Mouse (Mus musculus) hematopoietic stem cell, adult 5-6 weeks (primary cell): ENCODE data around the gene Tecpr1. TPM values are rescaled to one million over a fixed set of nuclear protein-coding genes. Genes with fewer than 3 reads are reported as not detected.

Source experiments
- ATAC-seq, 2 experiments: fragments of 125-278 bp in 1 of 2; replicated peaks in 1 of 2; 2 replicates each; pipeline ENCODE4 v1.8.0; 2016 to 2017; ENCODE audit warnings: inconsistent platforms in 2 of 2, mild to moderate bottlenecking in 2 of 2, moderate number of reproducible peaks in 2 of 2, low read depth in 1 of 2, moderate TSS enrichment in 1 of 2; ENCODE audit not compliant: low FRiP score in 2 of 2, poor library complexity in 2 of 2, severe bottlenecking in 2 of 2, insufficient read depth in 1 of 2, low TSS enrichment in 1 of 2
- total RNA-seq: library from RNA; stranded (forward); fragments of 172-1452, 232-1000 nt; gene quantifications from 2 replicates; pipeline ENCODE4 v1.2.3, GENCODE M21; 2017

The Tecpr1 gene
- total RNA-seq, 1 experiment from 2014 or later: 13.3 TPM

DNA sequence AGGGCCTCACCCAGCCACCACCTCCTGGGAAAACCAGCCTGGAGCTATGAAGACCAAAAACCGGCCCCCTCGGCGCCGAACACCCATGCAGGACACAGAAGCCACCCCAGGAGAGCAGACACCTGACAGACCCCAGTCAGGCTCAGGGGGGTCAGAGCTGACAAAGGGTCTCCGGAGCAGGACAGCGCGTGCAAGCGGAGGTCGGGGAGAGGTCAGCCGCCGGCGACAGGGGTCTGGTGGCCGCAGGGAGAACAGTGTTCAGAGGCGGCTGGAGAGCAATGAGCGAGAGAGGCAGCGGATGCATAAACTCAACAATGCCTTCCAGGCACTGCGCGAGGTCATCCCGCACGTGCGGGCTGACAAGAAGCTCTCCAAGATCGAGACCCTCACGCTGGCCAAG is 32.4 kb downstream of the Tecpr1 start:
- no peak for ATAC-seq

DNA sequence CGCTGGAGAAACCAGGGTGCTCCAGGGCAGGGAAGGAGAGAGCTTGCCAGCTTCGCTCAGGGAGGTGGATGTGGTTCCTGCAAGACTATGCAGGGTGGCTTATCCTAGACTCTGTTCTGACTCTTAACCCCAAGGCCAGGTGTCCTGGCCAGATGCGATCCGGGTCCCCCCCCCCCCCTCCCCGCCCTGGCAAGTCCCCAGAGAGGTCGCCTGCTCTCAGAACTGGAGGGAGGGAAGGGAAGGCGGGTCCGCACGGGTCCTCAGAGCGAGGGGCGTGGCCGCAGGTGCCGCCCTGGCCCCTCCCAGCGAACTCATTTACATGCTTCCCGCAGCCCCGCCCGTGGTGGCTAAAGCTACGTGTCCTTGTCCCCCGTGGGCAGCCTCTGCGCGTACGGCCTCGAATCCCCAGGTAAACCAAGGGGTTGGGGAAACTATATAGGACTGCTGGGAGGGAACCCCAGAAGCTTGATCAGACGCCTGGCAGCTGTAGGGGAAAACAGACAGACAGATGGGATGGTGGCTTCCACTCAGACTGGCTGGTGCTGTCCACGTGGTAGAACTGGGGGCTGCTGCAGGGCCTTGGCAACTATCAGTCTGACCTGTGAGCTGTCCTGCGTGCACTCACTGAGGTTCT is 33.3 kb downstream of the Tecpr1 start, which contains the start of gene Bhlha15:
Gene Bhlha15 (plus strand): TSS at position 337 of the 634 bp plus-strand sequence.
- ATAC-seq: peak; percentile 63 to 67

DNA sequence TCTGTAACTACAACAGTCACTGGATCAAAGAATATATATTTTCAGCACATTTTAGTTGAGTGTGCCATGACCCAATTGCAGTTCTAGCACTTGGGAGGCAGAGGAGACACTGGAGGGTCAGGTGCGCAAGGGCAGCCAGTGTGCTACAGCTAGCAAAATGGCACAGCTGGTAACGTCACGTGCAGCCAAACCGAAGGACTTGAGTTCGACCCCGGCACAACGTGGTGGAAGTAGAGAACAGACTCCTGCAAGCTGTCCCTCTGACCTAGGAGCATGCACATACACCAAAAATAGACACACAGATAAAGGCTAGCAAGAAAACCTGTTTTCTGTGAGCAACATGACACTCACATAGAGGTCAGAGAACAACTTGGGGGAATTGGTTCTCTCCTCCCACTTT is 34.1 kb downstream of the Tecpr1 start:
- ATAC-seq: peak in 1 of 2 experiments; percentile 13; a peak in 1 of 4 replicates

DNA sequence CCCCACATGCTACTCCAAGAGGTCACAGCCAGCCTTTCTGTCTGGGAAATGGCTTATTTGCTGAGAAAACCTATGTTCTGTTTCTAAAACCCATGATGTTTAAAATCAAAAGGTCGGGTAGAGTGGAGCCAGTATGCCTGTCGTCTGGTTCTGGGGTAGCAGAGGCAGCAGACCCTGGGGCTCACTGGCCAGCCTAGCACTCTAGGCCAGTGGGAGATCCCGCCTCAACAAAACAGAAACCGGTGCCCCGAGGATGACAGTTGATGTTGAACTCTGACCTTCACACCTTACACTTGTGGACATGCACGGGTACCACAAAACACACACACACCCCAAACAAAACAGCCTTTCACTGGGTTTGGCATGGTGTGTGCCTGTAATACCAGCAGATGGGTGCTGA is 35.0 kb downstream of the Tecpr1 start:
- ATAC-seq: no peak

DNA sequence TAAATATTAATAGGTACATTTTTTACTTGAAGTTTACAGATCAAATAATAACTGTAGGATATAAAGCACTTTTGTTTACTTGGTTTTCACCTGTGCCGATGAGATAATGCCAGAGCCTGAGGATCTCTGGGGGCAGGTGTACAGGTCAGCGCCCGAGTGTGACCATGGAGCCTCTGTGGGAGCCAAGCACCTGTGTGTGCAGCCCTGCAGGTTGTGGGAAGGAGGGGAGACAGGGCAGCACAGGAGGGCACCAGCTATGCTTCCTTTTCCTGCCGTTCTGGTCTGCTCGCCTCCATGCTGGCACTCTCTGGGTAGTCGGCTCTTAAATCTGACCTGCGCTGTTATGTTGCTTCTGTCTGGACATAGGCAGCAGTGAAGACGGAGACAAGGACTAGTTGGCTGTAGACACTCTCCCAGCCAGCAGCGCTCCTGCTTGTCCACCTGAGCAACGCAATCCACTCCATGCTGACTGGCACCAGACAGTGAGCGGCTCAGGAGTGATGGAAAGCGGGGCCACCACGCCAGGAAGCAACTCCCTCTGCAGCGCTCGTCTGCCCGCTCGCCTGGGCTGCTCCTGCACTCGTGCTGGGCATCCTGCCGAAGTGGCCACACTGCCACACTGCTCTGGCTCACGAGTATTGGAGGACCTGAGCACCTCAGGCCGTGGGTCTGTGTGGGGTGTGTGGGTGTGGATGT is 38.9 kb downstream of the Tecpr1 start:
- ATAC-seq: 0 out of 4 replicates have a peak, but pooled peaks of 1 of the 2 experiments have one; percentile 17

DNA sequence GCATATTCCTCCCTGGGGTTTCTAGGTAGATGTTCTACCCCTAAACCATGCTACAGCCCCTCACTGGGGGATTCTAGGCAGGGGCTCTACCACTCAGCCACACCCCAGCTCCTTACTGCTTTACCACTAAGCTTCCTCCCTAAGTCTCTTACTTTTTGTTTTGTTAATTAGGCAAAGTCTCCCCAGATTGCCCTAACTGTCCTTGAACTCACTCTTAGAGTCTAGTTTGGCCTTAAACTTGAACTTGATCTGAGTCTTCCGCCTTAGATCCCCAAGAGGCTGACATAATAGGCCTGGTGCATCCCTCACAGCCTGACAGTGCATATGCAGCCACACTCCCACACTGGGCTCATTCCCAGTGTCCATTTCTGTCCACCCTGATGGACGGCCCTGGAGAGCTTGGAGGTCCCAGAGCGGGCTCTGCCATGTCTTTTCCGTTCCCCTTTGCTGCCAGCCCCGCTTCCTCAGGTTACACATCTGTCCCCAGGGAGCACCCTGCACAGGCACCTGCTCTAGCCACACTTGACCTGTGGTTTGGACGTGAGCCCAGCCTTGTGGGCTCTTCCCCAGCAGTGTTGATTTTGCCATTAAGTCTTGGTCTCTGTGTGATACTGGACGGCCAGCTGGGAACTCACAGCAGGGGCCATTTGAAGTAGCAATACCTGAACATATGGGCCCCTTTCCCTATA is 39.6 kb downstream of the Tecpr1 start:
- ATAC-seq: peak; percentile 61 to 64

DNA sequence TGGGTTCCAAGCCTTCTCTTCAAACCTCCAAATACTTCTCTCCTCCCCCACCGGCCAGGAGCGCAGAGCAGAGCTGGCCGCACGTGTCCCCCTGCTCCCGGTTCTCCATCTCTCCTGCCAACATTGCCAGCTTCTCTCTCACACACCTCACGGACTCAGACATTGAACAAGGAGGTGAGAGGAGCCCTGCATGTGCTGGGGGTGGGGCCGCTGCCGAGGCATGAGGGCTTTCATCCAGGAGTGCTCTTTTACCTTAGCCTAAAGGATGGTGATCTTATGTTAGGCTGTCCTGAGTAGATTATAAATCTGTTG is 40.2 kb downstream of the Tecpr1 start:
- ATAC-seq: no peak

DNA sequence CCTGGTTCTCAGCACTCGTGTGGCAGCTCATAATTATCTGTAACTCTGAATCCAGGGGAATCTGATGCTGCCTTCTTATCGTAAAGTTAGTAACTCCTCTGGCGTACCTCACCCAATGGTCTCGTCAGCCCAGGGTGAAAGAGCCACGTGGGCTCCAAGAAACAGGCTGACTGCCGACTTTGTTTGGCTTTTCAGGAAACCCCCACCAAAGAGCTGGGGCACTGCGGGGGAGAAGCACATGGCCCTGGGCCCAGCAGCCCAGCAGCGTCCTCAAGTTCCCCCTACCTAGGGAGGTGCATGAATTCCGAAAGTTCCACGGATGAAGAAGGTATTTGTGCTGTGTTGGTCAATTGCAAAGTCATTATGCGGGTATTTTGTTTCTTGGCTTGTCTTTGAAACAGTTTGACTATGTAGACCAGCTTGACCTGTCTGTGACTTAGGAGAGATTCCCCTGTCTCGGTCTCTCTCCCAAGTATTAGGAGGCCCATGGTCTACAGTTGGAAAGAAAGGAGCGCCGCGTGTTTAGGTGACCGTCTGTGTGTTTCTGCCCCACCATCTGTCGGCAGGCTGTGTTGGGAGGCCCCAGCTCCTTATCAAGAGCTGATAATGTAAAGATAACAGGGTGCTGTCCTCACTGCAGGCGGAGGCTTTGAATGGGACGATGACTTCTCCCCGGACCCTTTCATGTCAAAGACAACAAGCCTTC is 40.7 kb downstream of the Tecpr1 start:
- ATAC-seq: peak; percentile 13 to 29; a peak in 3 of 4 replicates

DNA sequence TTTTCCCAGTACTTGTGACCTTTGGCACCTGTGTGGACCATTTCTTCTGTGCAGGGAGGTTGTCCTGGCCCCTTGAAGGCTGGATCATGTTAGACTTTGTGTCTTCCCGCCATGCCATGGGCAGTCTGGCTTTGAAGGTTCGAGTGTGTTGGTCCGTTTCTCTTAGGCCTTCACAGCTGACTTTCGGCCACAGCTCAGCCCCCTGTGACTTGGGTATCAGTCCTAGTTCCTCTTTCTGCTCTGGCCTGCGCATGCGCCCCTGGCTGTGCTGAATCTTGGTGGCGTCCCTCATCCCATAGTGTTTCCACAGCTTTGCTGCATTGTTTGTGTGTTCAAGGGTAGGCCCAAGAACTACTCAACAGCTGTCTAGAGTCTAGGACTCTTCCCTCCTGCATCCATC is 42.2 kb downstream of the Tecpr1 start:
- ATAC-seq: peak; percentile 61 to 62; a peak in 3 of 4 replicates

DNA sequence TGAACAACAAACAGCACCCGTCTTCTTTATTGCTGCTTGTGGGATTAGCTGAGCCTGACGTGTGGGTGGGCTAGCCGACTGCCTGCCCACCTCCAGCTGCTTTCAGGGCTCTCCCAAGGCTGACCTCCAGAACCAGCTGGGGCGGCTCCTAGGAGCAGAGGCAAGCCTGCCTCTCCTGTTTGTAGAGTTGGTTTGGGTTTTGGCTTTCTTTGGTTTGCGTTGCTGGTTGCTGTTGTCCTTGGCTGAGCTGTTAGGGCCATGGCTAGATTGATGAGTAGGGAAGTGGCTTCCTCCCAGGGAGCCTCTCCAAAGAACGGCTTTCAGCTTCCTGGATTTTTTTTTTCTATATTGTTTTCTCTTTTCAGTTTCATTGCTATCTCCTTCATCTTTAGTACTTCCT is 45.2 kb downstream of the Tecpr1 start:
- no peak for ATAC-seq

DNA sequence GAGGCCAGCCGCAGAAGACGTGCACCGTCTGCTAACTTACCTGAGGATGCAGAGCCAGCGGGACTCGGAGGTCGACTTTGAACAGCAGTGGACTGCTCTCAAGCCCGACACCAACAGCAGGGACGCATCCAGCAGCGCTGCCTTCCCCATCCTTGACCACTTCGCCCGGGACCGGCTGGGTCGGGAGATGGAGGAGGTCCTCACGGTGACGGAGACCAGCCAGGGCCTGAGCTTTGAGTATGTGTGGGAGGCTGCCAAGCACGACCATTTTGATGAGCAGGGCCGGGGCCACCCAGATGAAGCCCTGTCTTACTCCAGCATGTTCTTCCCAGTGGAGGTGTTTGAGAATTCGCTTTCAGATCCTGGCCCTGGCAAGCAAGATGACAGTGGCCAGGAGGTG is 49.8 kb downstream of the Tecpr1 start:
- no peak for ATAC-seq

DNA sequence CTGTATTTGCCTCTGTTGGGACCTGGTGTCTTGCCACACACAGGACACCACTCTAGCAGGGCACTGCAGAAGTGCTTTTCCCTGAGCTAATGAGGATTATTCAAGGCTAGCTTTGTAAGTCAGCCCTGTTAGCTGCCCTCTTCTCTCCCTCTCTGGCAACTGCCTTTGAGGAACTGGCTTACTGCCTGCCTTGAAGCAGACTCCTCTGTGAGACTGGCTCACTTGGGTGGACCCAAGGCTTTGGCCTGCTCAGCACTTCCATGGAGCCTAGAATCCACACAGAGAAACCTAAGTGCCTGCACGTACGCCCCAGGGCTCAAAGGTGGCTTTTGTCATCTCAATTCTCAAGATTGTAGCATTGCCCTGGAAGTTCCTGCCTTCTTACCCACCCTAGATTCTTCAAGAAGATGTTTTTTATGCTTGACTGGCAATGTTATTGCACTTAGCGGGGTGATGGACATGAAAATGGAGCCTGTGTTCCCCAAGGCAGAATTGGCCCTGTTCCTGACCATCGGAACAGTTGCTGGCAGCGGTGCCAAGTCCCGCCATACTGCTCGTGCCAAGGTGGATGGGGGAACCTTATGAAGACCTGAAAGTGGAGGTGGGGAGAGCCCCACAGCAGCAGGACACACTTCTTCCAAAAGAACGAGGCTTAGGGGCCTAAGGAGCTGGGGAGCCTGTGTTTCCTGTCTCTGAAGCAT is 54.0 kb downstream of the Tecpr1 start:
- ATAC-seq: no peak

DNA sequence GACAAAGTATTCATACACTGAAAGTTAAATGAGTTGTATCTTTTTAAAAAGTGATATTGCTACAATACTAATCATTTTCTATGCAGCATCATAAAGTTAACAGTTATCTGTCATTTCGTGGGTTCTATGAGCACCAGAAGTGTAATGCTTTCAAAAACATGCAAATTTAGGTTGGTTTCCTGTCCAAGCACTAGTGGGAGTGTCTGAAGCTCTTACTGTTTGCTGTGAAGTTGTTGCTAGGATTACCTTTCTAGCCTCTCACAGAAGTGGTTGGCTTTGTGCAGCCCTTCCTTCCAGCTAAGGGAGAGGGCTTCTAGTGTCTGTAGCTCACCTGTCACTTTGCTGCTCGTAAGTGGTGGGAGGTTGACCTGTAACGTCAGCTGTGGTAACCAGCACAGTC is 57.7 kb downstream of the Tecpr1 start:
- ATAC-seq: peak in 1 of 2 experiments; percentile 36; a peak in 2 of 4 replicates

DNA sequence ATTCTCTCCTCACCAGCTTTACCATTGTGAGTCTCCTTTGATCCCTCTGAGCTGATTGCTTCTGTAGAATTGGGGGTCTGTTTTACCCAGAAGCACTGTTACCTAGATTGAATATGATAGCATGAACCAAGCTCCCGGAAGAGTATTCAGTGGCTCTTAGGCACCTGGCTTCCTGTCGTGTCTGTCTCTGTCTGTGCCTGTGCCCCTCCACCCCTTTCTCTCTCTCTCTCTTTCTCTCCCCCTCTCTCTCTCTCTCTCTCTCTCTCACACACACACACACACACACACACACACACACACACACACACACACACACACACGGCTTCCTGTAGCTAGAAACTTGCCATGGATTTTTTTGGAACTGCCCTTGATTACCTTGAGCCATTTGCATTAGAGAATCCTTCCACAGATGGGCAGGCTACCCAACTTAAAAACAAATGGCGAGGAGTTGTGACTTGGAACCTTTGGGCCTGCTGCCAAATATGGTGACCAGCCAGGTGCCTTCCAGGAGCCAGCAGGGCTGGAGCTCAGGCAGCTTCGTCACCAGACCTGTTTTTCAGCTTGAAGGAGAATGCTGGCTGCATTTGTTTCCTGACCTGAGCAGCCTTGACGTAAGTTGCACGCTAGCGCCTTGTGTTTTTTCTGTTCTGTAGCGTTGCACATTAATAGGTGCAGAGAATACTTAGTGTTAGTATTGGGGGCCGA is 60.5 kb downstream of the Tecpr1 start:
- ATAC-seq: no peak

DNA sequence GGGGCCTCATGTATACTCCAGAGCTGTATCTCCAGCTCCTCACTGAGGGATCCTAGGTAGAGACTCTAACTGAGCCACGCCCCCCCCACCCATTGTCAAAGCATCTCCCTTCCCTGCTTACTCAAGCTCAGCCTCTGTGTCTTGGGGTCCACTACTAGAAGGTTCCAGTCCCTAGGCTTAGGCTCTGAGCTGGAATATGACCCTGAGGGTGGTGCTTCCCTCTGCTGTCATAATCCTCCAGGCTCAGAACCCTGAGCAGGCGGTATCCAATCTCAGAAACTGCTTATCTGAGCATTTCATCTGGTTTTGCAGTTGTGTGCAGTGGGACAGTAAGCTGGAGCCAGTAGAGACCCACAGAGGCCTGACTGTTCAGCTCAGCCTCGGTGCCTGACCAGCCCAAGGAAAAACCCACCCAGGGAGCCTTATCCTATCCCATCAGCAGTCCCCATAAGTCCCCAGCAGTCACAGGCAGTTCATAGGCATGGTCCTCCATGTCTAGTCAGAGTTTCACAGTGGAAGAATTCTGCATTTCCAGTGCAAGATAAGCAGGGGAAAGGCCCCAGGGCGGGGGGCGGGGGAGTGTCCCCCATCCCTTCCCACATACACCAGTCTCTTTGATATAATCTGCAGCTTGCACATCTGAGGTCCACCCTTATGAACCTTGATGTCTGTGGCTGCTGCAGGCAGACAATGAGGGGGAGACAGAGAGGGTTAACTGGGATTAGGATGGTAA is 61.2 kb downstream of the Tecpr1 start:
- ATAC-seq: no peak

DNA sequence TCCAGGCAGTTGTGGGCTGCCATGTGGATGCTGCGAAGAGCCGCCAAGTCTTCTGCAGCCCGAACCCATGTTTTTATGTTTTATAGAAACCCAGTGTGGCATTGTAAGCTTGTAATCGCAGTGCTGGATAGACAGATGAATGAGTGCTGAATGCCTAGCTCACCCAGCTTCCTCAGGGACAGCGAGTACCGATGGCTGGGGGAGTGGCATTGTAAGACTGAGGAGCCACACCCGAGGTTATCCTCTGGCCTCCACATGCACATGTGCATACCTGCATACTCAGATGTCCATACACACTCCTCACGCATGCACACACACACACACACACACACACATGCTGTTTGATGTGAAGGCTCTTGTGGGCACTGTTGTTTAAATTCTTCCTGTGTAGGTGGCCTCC is 64.3 kb downstream of the Tecpr1 start:
- no peak for ATAC-seq
